Mouse (Mus musculus): Measurements from ENCODE around the gene Slc4a4. TPM values are rescaled to one million over a fixed set of nuclear protein-coding genes. Genes with fewer than 3 reads are reported as not detected.

Slc4a4 gene
- total RNA-seq, 4 experiments from 2014 or later: 34.4 to 37.7 (median 35.1) TPM

GRCm38 (mm10) chr5:89149436-89150040 is 262.9 kb downstream of the Slc4a4 start:
- peak; percentile 65 for DNase-seq (ENCODE audit: low spot score)

- no peak for DNase-seq (ENCODE audit: low spot score)
Observed at GRCm38 (mm10) chr5:89151076-89151475, 264.5 kb downstream of the Slc4a4 start.

- DNase-seq (ENCODE audit: low spot score): no peak
Observed at GRCm38 (mm10) chr5:89171025-89171718, 284.6 kb downstream of the Slc4a4 start.

GRCm38 (mm10) chr5:89190063-89190462 is 303.4 kb downstream of the Slc4a4 start:
- no peak for DNase-seq (ENCODE audit: low spot score)

- DNase-seq (ENCODE audit: low spot score): no peak
Observed at GRCm38 (mm10) chr5:89194654-89195053, 308.0 kb downstream of the Slc4a4 start.

- DNase-seq (ENCODE audit: low spot score): no peak
Observed at GRCm38 (mm10) chr5:89198501-89198900, 311.9 kb downstream of the Slc4a4 start.

GRCm38 (mm10) chr5:89209973-89210703 is 323.5 kb downstream of the Slc4a4 start:
- no peak for DNase-seq (ENCODE audit: low spot score)

GRCm38 (mm10) chr5:89211057-89211456 is 324.4 kb downstream of the Slc4a4 start:
- no peak for DNase-seq (ENCODE audit: low spot score)

GRCm38 (mm10) chr5:89218222-89218621 is 331.6 kb downstream of the Slc4a4 start:
- no peak for DNase-seq (ENCODE audit: low spot score)

- DNase-seq (ENCODE audit: low spot score): no peak
Observed at GRCm38 (mm10) chr5:89218709-89219108, 332.1 kb downstream of the Slc4a4 start.

- no peak for DNase-seq (ENCODE audit: low spot score)
Observed at GRCm38 (mm10) chr5:89221658-89222057, 335.0 kb downstream of the Slc4a4 start.

- no peak for DNase-seq (ENCODE audit: low spot score)
Observed at GRCm38 (mm10) chr5:89223061-89223740, 336.6 kb downstream of the Slc4a4 start.

GRCm38 (mm10) chr5:89223744-89224368 is 337.2 kb downstream of the Slc4a4 start:
- no peak for DNase-seq (ENCODE audit: low spot score)

GRCm38 (mm10) chr5:89227948-89228347 is 341.3 kb downstream of the Slc4a4 start:
- no peak for DNase-seq (ENCODE audit: low spot score)

- DNase-seq (ENCODE audit: low spot score): no peak
Observed at GRCm38 (mm10) chr5:89229606-89230005, 343.0 kb downstream of the Slc4a4 start.

GRCm38 (mm10) chr5:89232313-89232712 is 345.7 kb downstream of the Slc4a4 start:
- no peak for DNase-seq (ENCODE audit: low spot score)

GRCm38 (mm10) chr5:89251806-89252205 is 365.2 kb downstream of the Slc4a4 start:
- DNase-seq (ENCODE audit: low spot score): no peak

GRCm38 (mm10) chr5:89259804-89260492 is 373.3 kb downstream of the Slc4a4 start:
- no peak for DNase-seq (ENCODE audit: low spot score)

GRCm38 (mm10) chr5:89277049-89277448 is 390.4 kb downstream of the Slc4a4 start:
- DNase-seq (ENCODE audit: low spot score): no peak

- no peak for DNase-seq (ENCODE audit: low spot score)
Observed at GRCm38 (mm10) chr5:89277616-89278015, 391.0 kb downstream of the Slc4a4 start.

- no peak for DNase-seq (ENCODE audit: low spot score)
Observed at GRCm38 (mm10) chr5:89278309-89278708, 391.7 kb downstream of the Slc4a4 start.
